Mouse (Mus musculus): ENCODE measurements around the gene Ubxn11. TPM values are rescaled to one million over a fixed set of nuclear protein-coding genes. Genes with fewer than 3 reads are reported as not detected.
"Not testable (repeated sequence)": the region's sequence is repeated elsewhere in the genome, so short reads cannot be mapped to it uniquely, and the experiment has no call there.

Gene Ubxn11
- polyA plus RNA-seq, 1 experiment from 2014 or later = 13.4 TPM

GRCm38 (mm10) chr4:134136280-134136926 lies 34.0 kb downstream of the Ubxn11 start:
- no peak overlapping the region for H3K27ac ChIP-seq
- no peak for ATAC-seq (ENCODE audit: low FRiP score)
- WGBS = 70% methylated on average over 3 of the region's 3 CpGs
- H3K27me3 ChIP-seq = no peaks in the 10 kb centered on the region
- no peaks in the 10 kb centered on the region for H3K9me3 ChIP-seq (replicated peaks)
- H3K4me3 ChIP-seq = no peak overlapping the region
- H3K9ac ChIP-seq = no peak overlapping the region
- H3K4me2 ChIP-seq (replicated peaks) = no peak overlapping the region
- peaks cover 20% of the 10 kb centered on the region for H3K36me3 ChIP-seq
- no peaks in the 10 kb centered on the region for H3K4me1 ChIP-seq

- no peak overlapping the region for H3K9ac ChIP-seq
- 95% methylated on average over 2 of the region's 2 CpGs for WGBS
- no peaks in the 10 kb centered on the region for H3K9me3 ChIP-seq (replicated peaks)
- peaks cover 11% of the 10 kb centered on the region; the same call in 1 of the 2 replicates for H3K36me3 ChIP-seq
- H3K4me1 ChIP-seq = no peaks in the 10 kb centered on the region
- H3K4me3 ChIP-seq = no peak overlapping the region
- no peak overlapping the region for H3K4me2 ChIP-seq (replicated peaks)
- H3K27me3 ChIP-seq = no peaks in the 10 kb centered on the region
- no peak for ATAC-seq (ENCODE audit: low FRiP score)
- no peak overlapping the region for H3K27ac ChIP-seq
Measured at GRCm38 (mm10) chr4:134138857-134139256, 36.5 kb downstream of the Ubxn11 start.

- 95% methylated on average over 5 of the region's 5 CpGs for whole genome bisulfite sequencing
- H3K27me3 ChIP-seq; ATAC-seq (ENCODE audit: low FRiP score); H3K27ac ChIP-seq; H3K9me3 ChIP-seq (replicated peaks); H3K4me3 ChIP-seq; H3K9ac ChIP-seq; H3K4me2 ChIP-seq (replicated peaks); H3K4me1 ChIP-seq: not testable (repeated sequence)
- peaks cover 22% of the 10 kb centered on the region for H3K36me3 ChIP-seq
Measured at GRCm38 (mm10) chr4:134144297-134144696, 41.9 kb downstream of the Ubxn11 start.

- WGBS = 90% methylated on average over 4 of the region's 4 CpGs
- H3K36me3 ChIP-seq = peaks cover 53% of the 10 kb centered on the region
- H3K4me1 ChIP-seq = no peaks in the 10 kb centered on the region
- no peak overlapping the region for H3K9ac ChIP-seq
- H3K4me2 ChIP-seq (replicated peaks) = no peak overlapping the region
- H3K27me3 ChIP-seq = no peaks in the 10 kb centered on the region
- H3K4me3 ChIP-seq = no peak overlapping the region
- H3K9me3 ChIP-seq (replicated peaks) = no peaks in the 10 kb centered on the region
- no peak overlapping the region for H3K27ac ChIP-seq
- no peak for ATAC-seq (ENCODE audit: low FRiP score)
Measured at GRCm38 (mm10) chr4:134149389-134149788, 47.0 kb downstream of the Ubxn11 start.

GRCm38 (mm10) chr4:134152112-134152511 lies 49.7 kb downstream of the Ubxn11 start:
- H3K4me3 ChIP-seq = no peak overlapping the region
- no peaks in the 10 kb centered on the region for H3K27me3 ChIP-seq
- H3K4me1 ChIP-seq = no peaks in the 10 kb centered on the region
- 91% methylated on average over 3 of the region's 3 CpGs for WGBS
- peaks cover 62% of the 10 kb centered on the region for H3K36me3 ChIP-seq
- no peaks in the 10 kb centered on the region for H3K9me3 ChIP-seq (replicated peaks)
- no peak overlapping the region for H3K27ac ChIP-seq
- no peak overlapping the region for H3K4me2 ChIP-seq (replicated peaks)
- no peak overlapping the region for H3K9ac ChIP-seq
- ATAC-seq (ENCODE audit: low FRiP score) = no peak

GRCm38 (mm10) chr4:134153656-134154055 lies 51.3 kb downstream of the Ubxn11 start:
- peaks cover 49% of the 10 kb centered on the region for H3K36me3 ChIP-seq
- H3K9ac ChIP-seq = no peak overlapping the region
- no peak overlapping the region for H3K4me3 ChIP-seq
- ATAC-seq (ENCODE audit: low FRiP score) = no peak
- WGBS = 92% methylated on average over 3 of the region's 3 CpGs
- no peaks in the 10 kb centered on the region for H3K27me3 ChIP-seq
- H3K9me3 ChIP-seq (replicated peaks) = no peaks in the 10 kb centered on the region
- no peaks in the 10 kb centered on the region for H3K4me1 ChIP-seq
- no peak overlapping the region for H3K4me2 ChIP-seq (replicated peaks)
- no peak overlapping the region for H3K27ac ChIP-seq

- no peaks in the 10 kb centered on the region for H3K9me3 ChIP-seq (replicated peaks)
- H3K27me3 ChIP-seq = no peaks in the 10 kb centered on the region; the same call in 1 of the 2 replicates
- no peak overlapping the region for H3K4me3 ChIP-seq
- no peak overlapping the region for H3K9ac ChIP-seq
- H3K4me1 ChIP-seq = no peaks in the 10 kb centered on the region
- WGBS = 96% methylated on average over 3 of the region's 3 CpGs
- H3K36me3 ChIP-seq = peaks cover 44% of the 10 kb centered on the region
- no peak overlapping the region for H3K4me2 ChIP-seq (replicated peaks)
- no peak for ATAC-seq (ENCODE audit: low FRiP score)
- H3K27ac ChIP-seq = no peak overlapping the region
Measured at GRCm38 (mm10) chr4:134154354-134154753, 52.0 kb downstream of the Ubxn11 start.

- H3K27me3 ChIP-seq = no peaks in the 10 kb centered on the region; the same call in 1 of the 2 replicates
- H3K4me3 ChIP-seq = no peak overlapping the region
- no peak overlapping the region for H3K27ac ChIP-seq
- H3K4me2 ChIP-seq (replicated peaks) = no peak overlapping the region
- no peaks in the 10 kb centered on the region for H3K4me1 ChIP-seq
- no peak for ATAC-seq (ENCODE audit: low FRiP score)
- H3K9ac ChIP-seq = no peak overlapping the region
- 91% methylated on average over 6 of the region's 6 CpGs for WGBS
- no peaks in the 10 kb centered on the region for H3K9me3 ChIP-seq (replicated peaks)
- peaks cover 44% of the 10 kb centered on the region for H3K36me3 ChIP-seq
Measured at GRCm38 (mm10) chr4:134155531-134155930, 53.2 kb downstream of the Ubxn11 start.

- Histone ChIP-seq H3K9ac (no peak overlapping the region), H3K4me2 (replicated peaks) (no peak overlapping the region), H3K27me3 (no peaks in the 10 kb centered on the region; the same call in 1 of the 2 replicates), H3K27ac (no peak overlapping the region), H3K9me3 (replicated peaks) (no peaks in the 10 kb centered on the region), H3K36me3 (peaks cover 43% of the 10 kb centered on the region), H3K4me3 (no peak overlapping the region), H3K4me1 (no peaks in the 10 kb centered on the region)
- ATAC-seq (ENCODE audit: low FRiP score) = no peak
- 93% methylated on average over 10 of the region's 10 CpGs for WGBS
Measured at GRCm38 (mm10) chr4:134155961-134156465, 53.6 kb downstream of the Ubxn11 start.

- Histone ChIP-seq H3K36me3 (peaks cover 36% of the 10 kb centered on the region), H3K4me1 (no peaks in the 10 kb centered on the region), H3K4me2 (replicated peaks) (no peak overlapping the region), H3K9ac (no peak overlapping the region), H3K9me3 (replicated peaks) (no peaks in the 10 kb centered on the region), H3K4me3 (no peak overlapping the region), H3K27ac (no peak overlapping the region), H3K27me3 (no peaks in the 10 kb centered on the region; the same call in 1 of the 2 replicates)
- no peak for ATAC-seq (ENCODE audit: low FRiP score)
- 71% methylated on average over 8 of the region's 8 CpGs for WGBS
Measured at GRCm38 (mm10) chr4:134156744-134157143, 54.4 kb downstream of the Ubxn11 start.

GRCm38 (mm10) chr4:134157558-134157957 lies 55.2 kb downstream of the Ubxn11 start:
- Histone ChIP-seq H3K9ac (no peak overlapping the region), H3K9me3 (replicated peaks) (no peaks in the 10 kb centered on the region), H3K4me3 (no peak overlapping the region), H3K36me3 (peaks cover 28% of the 10 kb centered on the region), H3K4me2 (replicated peaks) (no peak overlapping the region), H3K27me3 (no peaks in the 10 kb centered on the region; the same call in 1 of the 2 replicates), H3K27ac (no peak overlapping the region), H3K4me1 (no peaks in the 10 kb centered on the region)
- ATAC-seq (ENCODE audit: low FRiP score) = no peak
- 86% methylated on average over 2 of the region's 2 CpGs for WGBS

GRCm38 (mm10) chr4:134158774-134159173 lies 56.4 kb downstream of the Ubxn11 start:
- H3K9me3 ChIP-seq (replicated peaks) = no peaks in the 10 kb centered on the region
- peaks cover 17% of the 10 kb centered on the region for H3K36me3 ChIP-seq
- 85% methylated on average over 6 of the region's 6 CpGs for WGBS
- ATAC-seq (ENCODE audit: low FRiP score) = no peak
- H3K4me3 ChIP-seq = no peak overlapping the region
- no peaks in the 10 kb centered on the region for H3K4me1 ChIP-seq
- no peak overlapping the region for H3K27ac ChIP-seq
- H3K27me3 ChIP-seq = no peaks in the 10 kb centered on the region; the same call in 1 of the 2 replicates
- no peak overlapping the region for H3K4me2 ChIP-seq (replicated peaks)
- no peak overlapping the region for H3K9ac ChIP-seq

- not testable (repeated sequence) for H3K27ac ChIP-seq; H3K9me3 ChIP-seq (replicated peaks); H3K27me3 ChIP-seq; H3K4me1 ChIP-seq; H3K9ac ChIP-seq; ATAC-seq (ENCODE audit: low FRiP score)
- Histone ChIP-seq H3K4me2 (replicated peaks) (peak overlapping the region; percentile 63), H3K4me3 (peak overlapping the region; percentile 45), H3K36me3 (peaks cover 12% of the 10 kb centered on the region; the same call in 1 of the 2 replicates)
- WGBS = 12% methylated on average over 30 of the region's 30 CpGs
Measured at GRCm38 (mm10) chr4:134160071-134160470, 57.7 kb downstream of the Ubxn11 start.
